Mouse (Mus musculus): ENCODE data around the gene Glt8d2.

Glt8d2 gene

DNA sequence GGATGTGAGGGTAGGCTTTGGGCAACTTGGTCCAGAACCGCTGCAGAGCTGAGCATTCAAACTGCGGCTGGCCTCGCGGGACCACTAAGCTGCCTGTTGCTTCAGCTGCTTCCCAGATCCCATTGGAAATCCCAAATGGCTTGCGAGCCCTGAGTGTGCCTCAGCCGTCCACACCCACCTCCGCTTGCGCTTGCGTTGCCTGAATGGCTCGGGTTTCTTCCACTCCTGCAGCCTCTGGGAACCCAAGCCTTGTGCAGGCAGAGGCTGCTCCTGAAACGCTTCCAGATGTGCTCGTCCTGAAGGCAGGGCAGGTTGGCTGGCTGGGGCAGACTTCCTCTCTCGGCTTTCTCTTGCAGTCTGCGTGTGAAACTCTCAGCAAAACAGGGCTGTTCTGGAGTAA, at the start of gene Glt8d2:
Gene Glt8d2, minus strand, starts transcription at position 157 of the 400 bp plus-strand sequence.
- peak; percentile 26 for DNase-seq (ENCODE audit: low spot score)

- no peak for DNase-seq (ENCODE audit: low spot score)
Observed at GRCm38 (mm10) chr10:82699296-82699941, 9.0 kb upstream of the Glt8d2 start.

- DNase-seq (ENCODE audit: low spot score), result peak; percentile 87
Observed at GRCm38 (mm10) chr10:82698712-82699261, 8.3 kb upstream of the Glt8d2 start.

GRCm38 (mm10) chr10:82697305-82697898, 7.0 kb upstream of the Glt8d2 start:
- no peak for DNase-seq (ENCODE audit: low spot score)

DNA sequence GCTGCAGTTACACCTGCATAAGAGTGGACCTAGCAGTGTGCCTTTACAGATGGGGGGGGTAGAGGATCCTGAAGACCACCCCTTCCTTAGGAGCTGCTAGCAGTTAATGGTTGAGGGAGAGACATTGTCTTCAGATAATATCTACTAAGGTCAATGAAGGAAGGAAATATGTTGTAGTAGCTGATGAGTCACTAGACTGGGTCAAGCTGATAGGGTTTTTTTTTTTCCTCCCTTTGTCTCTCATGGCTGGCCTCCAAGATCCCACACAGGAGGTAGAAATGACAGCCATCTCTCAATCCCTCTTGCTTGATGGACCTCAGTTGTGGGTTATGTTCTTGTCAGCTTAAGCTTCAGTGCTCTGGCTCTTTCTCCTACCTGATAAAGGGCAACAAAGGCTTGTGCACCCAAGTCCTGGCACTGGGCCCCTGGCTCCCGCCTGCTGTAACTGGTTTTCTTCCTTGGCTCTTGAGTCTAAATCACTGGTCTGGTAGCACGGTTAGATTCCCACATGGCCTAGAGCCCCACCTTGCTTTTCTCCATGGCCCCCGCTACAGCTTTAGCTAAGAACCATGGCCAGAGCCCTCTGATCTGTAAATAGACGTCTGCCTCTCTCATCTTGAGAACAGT, 6.1 kb upstream of the Glt8d2 start:
- DNase-seq (ENCODE audit: low spot score), result no peak

DNA sequence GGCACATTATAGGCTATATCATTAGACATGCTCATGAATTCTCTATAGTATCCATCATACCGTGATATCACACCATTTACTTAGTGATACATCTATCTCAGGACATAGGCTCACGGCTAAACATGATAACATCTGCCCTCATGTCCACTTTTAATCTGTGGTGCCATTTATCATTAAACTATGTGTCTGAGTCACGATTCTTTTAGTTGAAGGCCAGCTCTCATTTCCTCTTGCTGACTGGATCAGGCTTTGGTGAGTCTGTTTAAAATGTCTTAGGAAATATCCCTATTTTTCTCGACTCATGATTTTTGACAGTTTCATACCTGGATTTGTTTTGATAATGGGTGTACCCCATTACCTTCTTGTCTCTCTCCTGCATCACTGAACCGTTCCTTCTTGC, 5.5 kb upstream of the Glt8d2 start, which contains the start of gene Hcfc2:
Gene Hcfc2, plus strand, starts transcription at position 205 of the 400 bp plus-strand sequence.
- no peak for DNase-seq (ENCODE audit: low spot score)

DNA sequence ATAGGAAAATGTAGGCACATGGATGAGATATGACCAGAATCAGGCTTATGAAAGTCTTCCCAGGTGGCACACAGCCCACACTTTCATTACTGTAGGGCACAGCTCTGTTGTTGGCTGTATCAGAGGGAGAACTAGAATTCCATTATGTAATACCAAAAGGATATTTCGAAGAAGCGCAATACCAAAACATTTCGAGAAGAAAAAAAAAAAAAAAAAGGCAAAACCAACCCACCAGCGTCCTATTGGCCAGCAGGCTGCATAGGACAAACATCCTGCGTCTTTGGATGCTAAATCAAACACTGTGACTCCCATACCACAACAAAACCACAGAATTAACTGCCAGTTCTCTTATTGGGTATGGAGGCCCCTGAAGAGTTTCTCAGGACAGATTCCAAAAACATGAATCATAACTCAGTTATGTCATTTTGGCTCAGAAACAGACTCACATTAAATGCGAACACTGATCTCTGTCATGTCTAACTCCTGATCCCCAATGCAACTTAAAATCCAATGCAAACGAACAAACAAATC, 704 bp downstream of the Glt8d2 start:
- DNase-seq (ENCODE audit: low spot score), result no peak

- DNase-seq (ENCODE audit: low spot score), result no peak
Observed at GRCm38 (mm10) chr10:82685440-82685839, 5.0 kb downstream of the Glt8d2 start.

- no peak for DNase-seq (ENCODE audit: low spot score)
Observed at GRCm38 (mm10) chr10:82681639-82682038, 8.8 kb downstream of the Glt8d2 start.

- DNase-seq (ENCODE audit: low spot score), result no peak
Observed at GRCm38 (mm10) chr10:82680769-82681168, 9.7 kb downstream of the Glt8d2 start.

DNA sequence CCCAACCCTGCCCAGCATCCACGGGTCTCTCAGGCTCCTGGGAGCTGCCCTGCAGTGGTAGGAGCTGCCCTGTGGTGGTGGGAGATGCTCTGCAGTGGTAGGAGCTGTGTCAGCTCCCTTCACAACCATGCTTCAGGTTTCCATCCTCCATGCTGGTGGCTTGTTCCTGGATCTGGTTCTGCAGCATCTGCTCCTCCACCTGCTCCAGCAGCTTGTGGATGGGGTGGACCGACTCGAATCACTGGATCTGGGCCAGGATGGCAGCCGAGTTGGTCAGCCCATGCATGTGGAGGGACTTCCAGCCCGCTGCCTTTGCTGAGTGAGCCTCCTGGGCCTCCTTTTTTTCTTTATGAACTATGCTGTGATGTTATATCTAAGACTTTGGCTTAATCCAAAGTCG, 13.5 kb downstream of the Glt8d2 start:
- DNase-seq (ENCODE audit: low spot score), result no peak

DNA sequence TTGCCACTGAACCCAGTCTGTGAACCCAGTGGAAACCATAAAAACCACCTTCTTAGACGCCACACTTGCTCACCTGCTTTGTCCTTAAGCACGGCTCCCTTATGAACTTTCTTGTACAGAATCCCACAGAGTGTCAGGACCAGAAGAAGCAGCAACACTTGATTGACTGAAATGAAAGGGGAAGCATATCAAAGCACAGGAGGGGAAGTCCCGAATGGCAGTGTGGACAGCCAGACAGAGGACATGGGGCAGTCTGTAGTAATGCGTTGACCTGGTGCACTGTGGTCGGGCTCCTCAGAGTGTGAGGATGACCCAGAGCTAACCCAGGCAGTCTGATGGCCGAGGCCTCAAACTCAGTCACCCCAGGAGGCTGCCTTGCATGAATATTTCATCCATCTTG, 20.2 kb downstream of the Glt8d2 start:
- DNase-seq (ENCODE audit: low spot score), result no peak

DNA sequence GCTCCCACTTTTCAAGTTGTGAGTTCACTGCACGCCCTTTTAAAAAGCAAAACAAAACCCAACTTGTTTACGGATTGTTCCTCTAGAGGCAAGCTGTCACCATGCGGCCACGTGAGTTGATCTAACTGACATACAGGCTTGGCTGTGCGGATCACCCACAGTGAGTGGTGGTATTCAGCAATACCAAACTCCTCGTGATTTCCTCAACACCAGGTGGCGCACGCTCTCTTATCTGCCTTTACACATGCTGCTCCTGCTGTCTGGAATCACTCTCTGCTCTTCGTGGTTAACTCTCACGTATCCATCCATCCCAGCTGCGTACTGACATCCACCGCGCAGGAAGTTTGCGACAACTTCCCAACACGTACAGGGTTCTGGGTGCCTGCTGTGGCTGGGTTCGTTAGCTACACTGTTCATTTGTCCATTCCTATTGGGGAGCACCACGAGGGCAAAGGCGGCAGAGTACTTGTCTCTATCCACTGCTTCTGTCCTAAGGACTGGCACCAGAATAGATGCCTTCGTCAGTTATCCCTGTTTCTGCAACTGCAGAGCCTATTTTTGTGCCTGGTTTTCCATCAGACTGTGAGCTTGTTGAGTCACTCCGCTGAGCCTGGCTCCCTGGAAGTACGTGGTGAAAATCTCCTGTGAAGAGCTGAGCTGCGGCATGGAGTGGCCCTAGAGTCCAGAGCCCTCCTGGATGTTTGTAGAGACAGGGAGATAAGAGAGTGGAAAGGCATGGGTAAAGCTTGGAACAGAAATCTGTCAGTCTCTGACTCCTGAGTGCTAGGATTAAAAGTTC, 23.8 kb downstream of the Glt8d2 start:
- peak; percentile 78 for DNase-seq (ENCODE audit: low spot score)

DNA sequence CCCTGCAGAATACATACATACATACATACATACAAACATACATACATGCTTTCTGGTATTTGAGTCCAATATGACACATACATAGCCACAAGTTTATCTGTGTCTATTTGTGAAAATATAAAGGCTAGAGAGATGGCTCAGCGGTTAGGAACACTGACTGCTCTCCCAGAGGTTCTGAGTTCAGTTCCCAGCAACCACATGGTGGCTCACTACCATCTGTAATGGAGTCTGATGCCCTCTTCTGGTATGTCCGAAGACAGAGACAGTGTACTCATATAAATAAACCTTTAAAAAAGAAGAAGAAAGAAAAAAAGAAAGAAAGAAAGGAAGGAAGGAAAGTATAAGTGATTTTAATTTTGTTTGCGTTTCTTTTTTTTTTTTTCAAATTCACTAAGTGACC, 24.5 kb downstream of the Glt8d2 start:
- DNase-seq (ENCODE audit: low spot score), result no peak

GRCm38 (mm10) chr10:82663289-82663688, 27.2 kb downstream of the Glt8d2 start:
- DNase-seq (ENCODE audit: low spot score), result no peak

DNA sequence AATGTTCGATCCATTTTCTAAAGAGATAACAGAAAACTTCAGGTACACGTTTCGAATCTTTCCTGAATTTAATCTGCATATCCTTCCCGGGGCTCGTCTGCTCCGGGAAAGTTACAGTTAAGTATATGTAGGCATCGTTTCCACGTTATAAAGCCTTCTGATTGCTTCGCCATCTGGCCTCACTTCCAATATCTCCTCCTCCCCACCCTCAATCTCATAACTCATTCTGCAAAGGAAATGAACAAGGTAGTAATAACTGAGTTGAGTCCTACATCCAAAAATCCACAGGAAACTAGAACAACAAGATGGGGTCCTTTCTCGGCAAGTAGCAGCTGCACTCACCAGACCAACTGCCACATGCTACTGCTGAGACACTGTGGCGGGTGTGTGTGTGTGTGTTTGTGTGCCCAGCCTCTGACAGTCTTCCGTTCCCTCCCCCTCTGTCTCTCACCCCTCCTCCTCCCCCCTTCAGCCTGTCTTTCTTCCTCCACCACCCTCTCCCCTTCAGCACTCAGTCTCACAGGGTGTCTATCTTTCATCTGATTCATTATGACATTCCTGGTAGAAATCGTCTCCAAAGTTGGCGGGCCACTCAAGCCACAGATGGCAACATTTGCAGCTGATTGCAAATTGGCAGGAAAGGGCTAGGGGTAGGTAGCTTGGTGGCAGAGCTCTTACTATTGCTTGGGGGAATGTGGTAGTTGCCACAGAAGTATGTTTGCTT, 28.0 kb downstream of the Glt8d2 start:
- DNase-seq (ENCODE audit: low spot score), result no peak

DNA sequence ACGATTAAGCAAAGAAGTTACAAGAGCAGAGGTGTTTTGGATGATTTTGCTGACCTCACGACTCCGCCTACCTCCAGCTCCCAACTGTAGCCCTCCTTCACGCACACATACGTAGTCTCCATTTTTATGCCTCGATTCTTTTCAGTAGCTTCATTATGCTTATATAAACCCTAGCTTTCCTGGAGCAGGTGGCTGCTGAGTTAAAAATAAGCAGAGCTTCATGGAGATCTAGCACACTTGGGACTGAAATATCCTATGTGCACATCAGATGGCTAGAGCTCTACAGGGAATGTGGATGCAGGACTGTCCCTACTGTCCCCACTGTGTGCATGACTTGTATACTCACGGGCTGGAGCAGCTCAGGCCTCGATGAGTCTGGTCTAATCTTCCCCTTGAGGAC, 28.6 kb downstream of the Glt8d2 start:
- no peak for DNase-seq (ENCODE audit: low spot score)

- DNase-seq (ENCODE audit: low spot score), result no peak
Observed at GRCm38 (mm10) chr10:82654581-82654980, 35.9 kb downstream of the Glt8d2 start.

DNA sequence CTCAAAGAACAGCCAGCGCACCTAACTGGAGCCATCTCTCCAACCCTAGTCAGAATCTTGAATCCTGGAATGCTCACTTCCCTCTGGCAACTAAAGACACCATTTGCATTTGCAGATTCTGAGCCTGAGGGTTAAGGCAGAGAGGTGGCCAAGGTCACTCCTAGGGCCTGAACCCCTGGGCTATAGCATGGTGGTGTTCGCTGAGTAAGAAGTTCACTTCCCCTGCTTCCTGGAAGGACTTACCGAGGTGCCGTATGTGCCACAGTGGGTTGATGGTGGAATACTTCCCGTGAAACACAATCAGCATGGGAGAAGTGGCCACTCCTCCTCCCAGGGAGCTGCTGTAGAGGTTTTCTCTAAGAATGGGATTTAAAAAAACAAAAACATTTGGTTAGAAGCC, 37.8 kb downstream of the Glt8d2 start:
- no peak for DNase-seq (ENCODE audit: low spot score)

DNA sequence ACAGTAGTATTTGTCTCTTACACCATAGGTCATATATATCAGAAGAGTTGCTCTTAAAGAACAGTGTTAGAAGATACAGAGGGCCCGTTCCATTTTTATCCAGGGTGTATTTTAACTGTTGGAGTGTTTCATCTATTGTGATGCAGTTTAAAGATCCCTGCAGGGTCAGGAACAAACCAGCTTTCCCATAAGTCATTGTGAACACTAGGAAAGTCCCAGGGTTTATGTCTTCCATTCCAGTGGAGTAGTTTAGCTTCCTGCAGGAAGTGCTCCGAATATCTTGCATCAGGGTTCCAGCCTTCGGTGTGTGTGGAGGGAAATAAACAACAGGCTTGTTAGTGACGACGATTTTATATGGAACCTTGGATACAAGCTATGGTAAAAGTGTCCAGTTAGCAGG, 39.2 kb downstream of the Glt8d2 start:
- DNase-seq (ENCODE audit: low spot score), result no peak

GRCm38 (mm10) chr10:82647205-82647811, 43.1 kb downstream of the Glt8d2 start:
- DNase-seq (ENCODE audit: low spot score), result no peak
